Mouse (Mus musculus) heart, adult 2 months (tissue): ENCODE data around the gene Gm20823. TPM values are rescaled to one million over a fixed set of nuclear protein-coding genes. Genes with fewer than 3 reads are reported as not detected.
"Not testable (repeated sequence)": the region's sequence is repeated elsewhere in the genome, so short reads cannot be mapped to it uniquely, and the experiment has no call there.

Source experiments
- DNase-seq, 2 experiments: peaks; one replicate each; pipeline ENCODE4 v3.0.0; 2021
- H3K27ac ChIP-seq: fragments of 200-600 bp; 2 replicates; pipeline ENCODE4 v1.8.1; 2022
- H3K27me3 ChIP-seq: fragments of 200-500 bp; 2 replicates; pipeline ENCODE4 v1.6.1; 2012; ENCODE audit warnings: mild to moderate bottlenecking, low read length, inconsistent platforms, mixed read lengths; ENCODE audit not compliant: control insufficient read depth, insufficient read depth
- H3K36me3 ChIP-seq: fragments of 200-500 bp; 2 replicates; pipeline ENCODE4 v1.6.1; 2012; ENCODE audit warnings: low read length, inconsistent platforms; ENCODE audit not compliant: control insufficient read depth, insufficient read depth
- H3K4me1 ChIP-seq: fragments of 200-500 bp; 2 replicates; pipeline ENCODE4 v1.6.1; 2011; ENCODE audit warnings: low read length; ENCODE audit not compliant: control insufficient read depth, insufficient read depth
- H3K4me3 ChIP-seq: fragments of 200-600 bp; 2 replicates; pipeline ENCODE4 v1.8.1; 2022
- H3K79me2 ChIP-seq: fragments of 200-500 bp; replicated peaks from 2 replicates; pipeline ENCODE4 v1.6.1; 2012; ENCODE audit warnings: mild to moderate bottlenecking, inconsistent platforms, low read length, moderate library complexity, mixed read lengths; ENCODE audit not compliant: control insufficient read depth, insufficient read depth
- H3K9ac ChIP-seq: fragments of 200-500 bp; 2 replicates; pipeline ENCODE4 v1.6.1; 2012; ENCODE audit warnings: low read depth, mild to moderate bottlenecking, control low read depth, inconsistent platforms, low read length, mixed read lengths
- WGBS: fragments of 180-500 bp; shearing (Covaris S2); methylation state at CpG from one replicate; pipeline ENCODE4 v1.1.7; 2018; 5-methylcytosine and 5-hydroxymethylcytosine counted together
- intact Hi-C: fragments of 180-260 bp; cut with DNase I; formaldehyde crosslinking; loops from one replicate; pipeline ENCODE4 v1.15.1; 2025
- long read RNA-seq: library from polyadenylated mRNA; stranded (forward); transcript quantifications from one replicate; pipeline ENCODE4 v2.0.0, GENCODE M21; 2021
- polyA plus RNA-seq: library from polyadenylated mRNA; depleted of rRNA; stranded (reverse); fragments of >200 nt; gene quantifications from 2 replicates; pipeline ENCODE4 v1.2.3, GENCODE M21; 2012; rRNA removed
- total RNA-seq, 2 experiments: library from RNA; stranded (reverse); gene quantifications; 2 replicates each; pipeline ENCODE4 v1.2.3; 2021

Gm20823 gene
- total RNA-seq (not detected), polyA plus RNA-seq (not detected in 2 replicates)
- long read RNA-seq: 0 reads

DNA sequence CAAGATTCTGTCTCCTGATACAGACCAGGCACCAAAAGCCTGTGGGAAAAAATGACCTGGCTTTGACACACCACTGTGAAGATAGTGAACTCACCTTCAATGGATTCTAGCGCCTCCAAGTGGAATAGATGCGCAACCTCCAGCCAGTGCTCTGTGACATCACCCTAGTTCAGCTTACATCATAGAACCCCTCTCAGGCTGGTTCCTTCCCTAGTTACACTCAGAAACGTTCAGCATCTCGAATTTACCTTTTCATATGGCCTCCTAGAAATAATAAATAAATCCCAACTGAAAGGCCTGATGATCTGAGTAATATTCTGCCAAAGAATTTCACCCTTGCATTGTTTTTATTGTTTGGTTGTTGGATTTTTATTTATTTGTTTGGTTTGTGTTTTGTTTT, at the start of gene Gm20823:
TSS of gene Gm20823 (minus strand) at position 101 of the 400 bp plus-strand sequence.
- DNase-seq, intact Hi-C loops, H3K4me3 ChIP-seq, H3K4me1 ChIP-seq, H3K27me3 ChIP-seq, H3K27ac ChIP-seq, H3K79me2 ChIP-seq, H3K36me3 ChIP-seq, H3K9ac ChIP-seq: not testable (repeated sequence)
- WGBS: no CpG with 5 or more reads among the region's 4 CpGs
